Mouse (Mus musculus): ENCODE measurements around the gene Capzb.

GRCm38 (mm10) chr4:139191605-139192498 is 847 bp upstream of the Capzb start:
- TF ChIP-seq GATA1 (IDR thresholded peaks at IDR 0.05; ENCODE audit: borderline replicate concordance, low read length) (no peak), FLI1 (IDR thresholded peaks at IDR 0.05; ENCODE audit: low read length) (no peak)
